In genomic region chr10:69275811-69276775, GRCm38 (mm10) we compare ENCODE assay signal across 18 mouse cellular contexts.
A peak's percentile ranks its signal among the peaks of the same experiment; 100 is the strongest.
DNase-seq lines count a peak whose midpoint lies in the region; ATAC-seq and TF ChIP-seq lines count a peak whose summit lies in the region.
"Had no signal": no experiment of that assay in that cellular context is flagged by ENCODE, and none has a peak within 500 bp of the region (broad histone marks: within the 10 kb centered on the region; RNA-seq: fewer than 3 reads in every experiment).

No protein-coding gene starts in this region.

- in situ Hi-C loops in CH12.LX (cut with MboI; ENCODE audit: low pct_ligation_motif_present, low pct_unique_long_range_greater_than_20kb, low sequenced_read_pairs), result no loop called here

- 0 out of 2 replicates have a peak overlapping the region, but pooled peaks have one; percentile 10 for H3K9ac ChIP-seq in heart, embryonic 13.5 days
- no peak overlapping the region for H3K9ac ChIP-seq in CH12.LX (ENCODE audit: insufficient read depth, low read depth)
- H3K9ac ChIP-seq in heart, postnatal 0 days (replicated peaks; ENCODE audit: low read depth, low read length), result no peak overlapping the region
- H3K9ac ChIP-seq: embryonic facial prominence, embryonic 13.5 days; forebrain, embryonic 15.5 days; kidney, embryonic 15.5 days; liver, embryonic 14.5 days; midbrain, embryonic 13.5 days; neural tube, embryonic 12.5 days had no signal

- dilution Hi-C loops in CH12.LX (cut with MboI; ENCODE audit: extremely low pct_ligation_motif_present, extremely low pct_unique_long_range_greater_than_20kb, low sequenced_read_pairs), result no loop called here

- H3K4me1 ChIP-seq in heart, embryonic 13.5 days, result peaks cover 41% of the 10 kb centered on the region
- H3K4me1 ChIP-seq in CH12.LX (ENCODE audit: control insufficient read depth in 1 of 2, insufficient read depth in 2 of 2), result no peaks in the 10 kb centered on the region
- H3K4me1 ChIP-seq in heart, postnatal 0 days (ENCODE audit: control insufficient read depth, insufficient read depth), result peaks cover 33% of the 10 kb centered on the region; the same call in 1 of the 2 replicates
- H3K4me1 ChIP-seq: embryonic facial prominence, embryonic 13.5 days; forebrain, embryonic 15.5 days; neural tube, embryonic 12.5 days had no signal

- H3K27me3 ChIP-seq in heart, embryonic 13.5 days (replicated peaks), result no peaks in the 10 kb centered on the region
- H3K27me3 ChIP-seq in CH12.LX (replicated peaks), result no peaks in the 10 kb centered on the region
- no peaks in the 10 kb centered on the region for H3K27me3 ChIP-seq in heart, postnatal 0 days (ENCODE audit: control insufficient read depth, insufficient read depth, low read length)
- H3K27me3 ChIP-seq: embryonic facial prominence, embryonic 13.5 days; forebrain, embryonic 15.5 days; kidney, embryonic 15.5 days; midbrain, embryonic 13.5 days; neural tube, embryonic 12.5 days had no signal

- DNase-seq in heart, postnatal 14 days, result no peak
- no peak for DNase-seq in layer of hippocampus, adult 2 months (ENCODE audit: low spot score in 2 of 2)
- no peak for DNase-seq in layer of hippocampus, adult 18-20 months (ENCODE audit: low spot score in 2 of 2)
- DNase-seq in CH12.LX (ENCODE audit: extremely low read depth), result no peak
- DNase-seq in heart, postnatal 0 days (ENCODE audit: low spot score), result peak; percentile 52
- no peak for DNase-seq in thymus, postnatal 10 days (ENCODE audit: low spot score in 2 of 2)
- DNase-seq: adrenal gland, adult 2 months; cerebellum, adult 9-11 months; right cerebral cortex, postnatal 4 days; thymus, postnatal 14 days had no signal

- H3K4me3 ChIP-seq in heart, embryonic 13.5 days, result no peak overlapping the region
- H3K4me3 ChIP-seq in layer of hippocampus, adult 2 months, result no peak overlapping the region
- no peak overlapping the region for H3K4me3 ChIP-seq in CH12.LX (replicated peaks in 1 of 3; ENCODE audit: low read depth in 2 of 3, low read length in 2 of 3, poor library complexity in 1 of 3)
- H3K4me3 ChIP-seq in heart, postnatal 0 days (ENCODE audit: low read depth, low read length), result no peak overlapping the region
- H3K4me3 ChIP-seq: embryonic facial prominence, embryonic 13.5 days; forebrain, embryonic 15.5 days; kidney, embryonic 15.5 days; midbrain, embryonic 13.5 days; neural tube, embryonic 12.5 days had no signal

- H3K4me2 ChIP-seq in heart, embryonic 13.5 days, result no peak overlapping the region
- no peak overlapping the region for H3K4me2 ChIP-seq in CH12.LX (ENCODE audit: insufficient read depth, low read depth, poor library complexity, severe bottlenecking)
- no peak overlapping the region for H3K4me2 ChIP-seq in heart, postnatal 0 days (ENCODE audit: low read depth, low read length)
- H3K4me2 ChIP-seq: embryonic facial prominence, embryonic 13.5 days; forebrain, embryonic 15.5 days; kidney, embryonic 15.5 days; midbrain, embryonic 13.5 days; neural tube, embryonic 12.5 days had no signal

- H3K36me3 ChIP-seq in heart, embryonic 13.5 days, result peaks cover 73% of the 10 kb centered on the region
- H3K36me3 ChIP-seq in CH12.LX (replicated peaks in 1 of 2; ENCODE audit: control insufficient read depth in 1 of 2, insufficient read depth in 1 of 2, low read length in 1 of 2), result peaks cover 34 to 61% of the 10 kb centered on the region in 2 experiments
- peaks cover 52% of the 10 kb centered on the region for H3K36me3 ChIP-seq in heart, postnatal 0 days (replicated peaks; ENCODE audit: control insufficient read depth, insufficient read depth, low read length)

- no peak for TF ChIP-seq EP300 in CH12.LX (IDR thresholded peaks at IDR 0.05; ENCODE audit: low read length)
- TF ChIP-seq EP300 in heart, postnatal 0 days (IDR thresholded peaks at IDR 0.05; ENCODE audit: low read depth), result 0 out of 2 replicates have a peak, but pooled peaks have one; percentile 42

- intact Hi-C loops in heart, postnatal 14 days (cut with DNase I), result no loop called here

- no peaks in the 10 kb centered on the region for H3K9me3 ChIP-seq in heart, embryonic 13.5 days
- H3K9me3 ChIP-seq in CH12.LX (replicated peaks; ENCODE audit: low read length), result no peaks in the 10 kb centered on the region
- H3K9me3 ChIP-seq in heart, postnatal 0 days (replicated peaks; ENCODE audit: control insufficient read depth, low read length), result no peaks in the 10 kb centered on the region
- H3K9me3 ChIP-seq: embryonic facial prominence, embryonic 13.5 days; forebrain, embryonic 15.5 days; kidney, embryonic 15.5 days; midbrain, embryonic 13.5 days; neural tube, embryonic 12.5 days had no signal

- ATAC-seq in heart, embryonic 13.5 days (ENCODE audit: extremely low read depth, insufficient number of reproducible peaks, low FRiP score, low TSS enrichment), result no peak
- peak; percentile 13; the same call in 1 of the 2 replicates for ATAC-seq in heart, postnatal 0 days (ENCODE audit: insufficient read depth, low read depth)
- ATAC-seq: forebrain, embryonic 15.5 days; intestine, postnatal 0 days; midbrain, embryonic 13.5 days had no signal

- peak overlapping the region; percentile 51 for H3K27ac ChIP-seq in heart, embryonic 13.5 days (replicated peaks)
- H3K27ac ChIP-seq in layer of hippocampus, adult 2 months, result peak overlapping the region; percentile 65; the same call in 1 of the 2 replicates
- H3K27ac ChIP-seq in CH12.LX (ENCODE audit: insufficient read depth, low read depth), result no peak overlapping the region
- H3K27ac ChIP-seq in heart, postnatal 0 days (ENCODE audit: low read depth), result peak overlapping the region; percentile 76
- H3K27ac ChIP-seq: embryonic facial prominence, embryonic 13.5 days; forebrain, embryonic 15.5 days; kidney, embryonic 15.5 days; liver, embryonic 14.5 days; midbrain, embryonic 13.5 days; neural tube, embryonic 12.5 days had no signal

- H3K79me2 ChIP-seq in CH12.LX (replicated peaks; ENCODE audit: control insufficient read depth, extremely low read depth, insufficient read depth, poor library complexity, severe bottlenecking), result no peaks in the 10 kb centered on the region; the same call in 1 of the 2 replicates

- no peak for TF ChIP-seq CTCF in layer of hippocampus, adult 2 months (conservative IDR thresholded peaks at IDR 0.05)
- no peak for TF ChIP-seq CTCF in CH12.LX (conservative IDR thresholded peaks at IDR 0.05 in 1 of 2, IDR thresholded peaks at IDR 0.05 in 1 of 2; ENCODE audit: low read depth in 2 of 2, low read length in 2 of 2)
- no peak for TF ChIP-seq CTCF in heart, postnatal 0 days (IDR thresholded peaks at IDR 0.05; ENCODE audit: low read depth)

- WGBS in heart, embryonic 13.5 days, result 66% methylated on average over 12 of the region's 12 CpGs
- 54% methylated on average over 12 of the region's 12 CpGs for WGBS in heart, postnatal 0 days

- TF ChIP-seq RAD21 in CH12.LX (IDR thresholded peaks at IDR 0.05; ENCODE audit: low read depth, low read length), result no peak

- no peak for TF ChIP-seq POLR2A in CH12.LX (IDR thresholded peaks at IDR 0.05; ENCODE audit: low read depth, low read length)

TF ChIP-seq in CH12.LX, 34 proteins besides CTCF, POLR2A, EP300 and RAD21:
- peak; percentile 28; the same call in 1 of the 2 replicates for TF ChIP-seq ETS1 (conservative IDR thresholded peaks at IDR 0.05; ENCODE audit: low read depth, low read length)
- peak; percentile 20; the same call in 1 of the 2 replicates for TF ChIP-seq JUN (IDR thresholded peaks at IDR 0.05; ENCODE audit: insufficient read depth, low read depth, low read length)
- TF ChIP-seq RCOR1 (conservative IDR thresholded peaks at IDR 0.05; ENCODE audit: low read depth, low read length), result no peak
